Mouse (Mus musculus) C2C12 (cell line): Measurements from ENCODE around the gene Gm49601.

Experiments
- CTCF ChIP-seq: IDR thresholded peaks from one replicate; pipeline ENCODE4 v1.5.1; 2011; ENCODE audit not compliant: control insufficient read depth, insufficient read depth, insufficient read length
- MAX ChIP-seq: IDR thresholded peaks from one replicate; pipeline ENCODE4 v1.6.1; 2011; ENCODE audit warnings: mild to moderate bottlenecking, control low read depth
- MYOG ChIP-seq: IDR thresholded peaks from one replicate; pipeline ENCODE4 v1.6.1; 2011; ENCODE audit not compliant: control insufficient read depth, insufficient read length; ENCODE audit errors: extremely low read depth
- USF1 ChIP-seq: IDR thresholded peaks from one replicate; pipeline ENCODE4 v1.6.1; 2011; ENCODE audit warnings: low read depth, mild to moderate bottlenecking, control low read depth, moderate library complexity

DNA sequence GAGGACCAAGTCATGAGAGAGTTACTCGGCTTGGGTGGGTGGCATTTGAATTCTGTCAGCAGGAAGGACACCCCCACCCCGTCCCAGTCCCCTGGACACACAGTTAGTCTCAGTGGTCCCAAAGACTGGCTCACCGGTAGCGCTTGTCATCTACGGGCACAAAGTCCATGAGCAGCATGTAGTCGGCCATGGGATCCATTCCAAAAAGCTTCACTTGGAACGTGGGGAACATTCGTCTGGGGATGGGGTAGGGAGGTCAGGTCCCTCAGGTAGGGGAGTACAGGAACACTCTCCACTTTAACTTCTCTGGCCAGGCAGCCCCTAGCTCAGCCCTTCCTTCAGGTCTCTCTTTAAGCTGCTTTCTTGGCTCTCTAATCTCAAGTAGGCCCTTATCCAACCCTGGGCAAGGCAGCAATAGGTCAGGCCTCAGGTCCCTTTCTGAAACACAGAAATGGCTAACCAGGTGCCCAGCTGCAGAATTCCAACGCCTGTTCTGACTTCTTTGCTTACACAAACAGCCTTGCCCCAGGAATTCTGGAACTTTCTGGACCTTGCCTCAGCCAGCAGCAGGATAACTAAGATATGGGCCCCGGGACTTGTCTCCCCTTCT lies 41.2 kb downstream of the Gm49601 start:
- no peak for TF ChIP-seq CTCF
- no peak for TF ChIP-seq USF1
- no peak for TF ChIP-seq MAX
- TF ChIP-seq MYOG, result no peak
